Mouse (Mus musculus): Measurements from ENCODE around the gene Prrg4.

DNA sequence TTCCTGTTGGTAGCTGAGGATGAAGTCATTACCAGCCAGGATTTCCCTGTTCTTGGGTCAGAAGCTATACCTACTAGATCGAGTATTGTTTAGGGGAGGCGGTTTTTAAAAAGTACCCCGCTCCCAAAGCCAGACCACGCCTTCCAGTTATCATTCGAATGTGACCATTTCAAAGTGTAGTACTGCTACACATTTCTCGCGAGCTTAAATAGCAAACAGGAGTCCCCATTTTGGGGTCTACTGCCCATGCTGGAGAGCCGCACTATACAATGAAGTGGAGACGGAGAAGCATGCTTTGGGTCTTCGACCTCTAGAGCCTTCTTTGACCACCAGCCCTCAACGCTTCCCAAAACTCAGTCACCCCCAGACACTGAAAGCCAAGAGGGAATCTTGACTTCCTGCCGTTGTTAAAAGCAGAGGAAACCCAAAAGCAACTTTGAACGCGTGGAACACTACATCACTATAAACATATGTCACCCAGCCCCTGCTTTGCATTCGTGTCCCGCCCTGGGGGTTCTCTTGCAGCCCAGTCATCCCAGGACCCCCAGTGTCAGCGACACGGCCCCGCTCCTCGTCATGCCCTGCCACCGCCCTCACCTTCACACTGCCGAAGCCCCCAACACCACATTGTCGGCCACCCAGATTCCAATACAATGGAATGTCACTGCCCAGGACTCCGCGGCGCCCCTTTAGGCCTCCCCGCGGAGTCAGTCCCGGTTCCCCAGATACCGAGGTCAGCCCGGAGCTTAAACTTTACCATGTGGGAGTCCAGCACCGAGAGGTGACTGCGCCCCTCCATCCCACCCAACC, 33.9 kb downstream of the Prrg4 start:
- no peak for TF ChIP-seq TAL1 (IDR thresholded peaks at IDR 0.05; ENCODE audit: low read length)
- no peak for TF ChIP-seq GATA1 (IDR thresholded peaks at IDR 0.05; ENCODE audit: low read length)
